Mouse (Mus musculus) heart, embryonic 14.5 days (tissue): ENCODE results near the gene Akap13. TPM values are rescaled to one million over a fixed set of nuclear protein-coding genes. Genes with fewer than 3 reads are reported as not detected.

Experiments used
- ATAC-seq: fragments of 200-750 bp; cut with Nextera tagmentation; 2 replicates; pipeline ENCODE4 v1.8.0; 2017; ENCODE audit warnings: low read depth, moderate TSS enrichment; ENCODE audit not compliant: insufficient number of reproducible peaks, insufficient read depth, low FRiP score
- H3K27ac ChIP-seq, 2 experiments: fragments of 200-500 bp in 1 of 2; fragments of 300-500 bp in 1 of 2; sonication (generic) in 1 of 2; replicated peaks in 1 of 2; 2 replicates each; pipeline ENCODE4 v1.5.1; 2012 to 2014; ENCODE audit warnings: low read depth in 2 of 2, low read length in 2 of 2, control low read depth in 1 of 2, mild to moderate bottlenecking in 1 of 2, mixed read lengths in 1 of 2; ENCODE audit not compliant: control insufficient read depth in 1 of 2, insufficient read depth in 1 of 2
- H3K27me3 ChIP-seq: fragments of 300-500 bp; sonication (generic); 2 replicates; pipeline ENCODE4 v1.6.1; 2014; ENCODE audit warnings: mild to moderate bottlenecking, low read length, control low read depth; ENCODE audit not compliant: control insufficient read depth, insufficient read depth
- H3K36me3 ChIP-seq: fragments of 300-500 bp; sonication (generic); 2 replicates; pipeline ENCODE4 v1.6.1; 2014; ENCODE audit warnings: mild to moderate bottlenecking, control low read depth, low read length, mixed read lengths; ENCODE audit not compliant: control insufficient read depth, insufficient read depth
- H3K4me1 ChIP-seq, 2 experiments: fragments of 200-500 bp in 1 of 2; fragments of 300-500 bp in 1 of 2; sonication (generic) in 1 of 2; 2 replicates each; pipeline ENCODE4 v1.6.1; 2012 to 2014; ENCODE audit warnings: low read length in 2 of 2, control low read depth in 1 of 2, mixed read lengths in 1 of 2; ENCODE audit not compliant: control insufficient read depth in 2 of 2, insufficient read depth in 2 of 2
- H3K4me2 ChIP-seq: fragments of 300-500 bp; sonication (generic); 2 replicates; pipeline ENCODE4 v1.6.1; 2014; ENCODE audit warnings: mild to moderate bottlenecking, low read length
- H3K4me3 ChIP-seq, 2 experiments: fragments of 200-500 bp in 1 of 2; fragments of 300-500 bp in 1 of 2; sonication (generic) in 1 of 2; 2 replicates each; pipeline ENCODE4 v1.5.1; 2012 to 2014; ENCODE audit warnings: low read length in 2 of 2, mild to moderate bottlenecking in 2 of 2, control low read depth in 1 of 2, low read depth in 1 of 2, moderate library complexity in 1 of 2; ENCODE audit not compliant: control insufficient read depth in 1 of 2, insufficient read depth in 1 of 2
- H3K9ac ChIP-seq: fragments of 300-500 bp; sonication (generic); 2 replicates; pipeline ENCODE4 v1.6.1; 2014; ENCODE audit warnings: mild to moderate bottlenecking, low read length
- H3K9me3 ChIP-seq: fragments of 300-500 bp; sonication (generic); 2 replicates; pipeline ENCODE4 v1.6.1; 2016; ENCODE audit warnings: low read length, control low read depth; ENCODE audit not compliant: control insufficient read depth
- WGBS: fragments of 180-500 bp; shearing (Covaris S2); extraction: QIAGEN DNeasy Blood & Tissue Kit; methylation state at CpG from one replicate; pipeline ENCODE4 v1.1.7; 2014; 5-methylcytosine and 5-hydroxymethylcytosine counted together
- microRNA-seq: library from miRNA; unstranded; fragments of <30 nt; microRNA quantifications from one replicate; pipeline ENCODE4, GENCODE M21; 2016
- polyA plus RNA-seq: library from polyadenylated mRNA; unstranded; fragments of >200 nt; fragmentation: Nextera tagmentation; extraction: Ambion mirVana; gene quantifications from 2 replicates; pipeline ENCODE4 v1.2.1, GENCODE M21; 2014

Akap13 gene
- polyA plus RNA-seq, 1 experiment from 2014 or later = 54.9 TPM

DNA sequence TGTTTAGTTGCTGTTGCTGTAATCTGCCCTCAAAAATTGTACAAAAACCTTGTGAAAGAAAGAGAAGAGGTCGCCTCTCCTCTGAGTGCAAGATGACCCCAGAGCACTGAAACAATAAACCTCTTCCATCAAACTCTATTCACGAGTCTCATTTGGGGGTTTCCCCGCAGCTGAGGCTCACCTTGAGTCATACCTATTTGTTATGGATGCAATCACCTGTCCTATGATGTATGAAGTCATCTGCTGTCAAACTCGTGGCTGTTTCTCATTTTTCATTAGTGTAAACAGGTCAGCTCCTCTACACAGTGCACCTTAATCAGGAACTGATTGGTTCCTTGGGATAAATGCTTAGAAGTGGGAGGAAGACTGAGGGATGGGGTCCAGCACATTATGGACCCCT, 345.2 kb downstream of the Akap13 start:
- Histone ChIP-seq H3K9ac (no peak overlapping the region), H3K27ac (no peak overlapping the region), H3K27me3 (no peaks in the 10 kb centered on the region), H3K4me1 (peaks cover 5 to 9% of the 10 kb centered on the region in 2 experiments; a peak in 3 of 4 replicates), H3K4me3 (no peak overlapping the region), H3K9me3 (no peaks in the 10 kb centered on the region), H3K36me3 (no peaks in the 10 kb centered on the region), H3K4me2 (no peak overlapping the region)
- 80% methylated on average over 4 of the region's 4 CpGs for WGBS
- ATAC-seq = no peak

GRCm38 (mm10) chr7:75801022-75801421, 345.7 kb downstream of the Akap13 start:
- Histone ChIP-seq H3K4me2 (no peak overlapping the region), H3K4me3 (no peak overlapping the region), H3K27me3 (no peaks in the 10 kb centered on the region), H3K27ac (no peak overlapping the region), H3K4me1 (peaks cover 8 to 12% of the 10 kb centered on the region in 2 experiments; a peak in 3 of 4 replicates), H3K9me3 (no peaks in the 10 kb centered on the region), H3K36me3 (no peaks in the 10 kb centered on the region), H3K9ac (no peak overlapping the region)
- no peak for ATAC-seq
- WGBS = 90% methylated on average over 3 of the region's 3 CpGs

DNA sequence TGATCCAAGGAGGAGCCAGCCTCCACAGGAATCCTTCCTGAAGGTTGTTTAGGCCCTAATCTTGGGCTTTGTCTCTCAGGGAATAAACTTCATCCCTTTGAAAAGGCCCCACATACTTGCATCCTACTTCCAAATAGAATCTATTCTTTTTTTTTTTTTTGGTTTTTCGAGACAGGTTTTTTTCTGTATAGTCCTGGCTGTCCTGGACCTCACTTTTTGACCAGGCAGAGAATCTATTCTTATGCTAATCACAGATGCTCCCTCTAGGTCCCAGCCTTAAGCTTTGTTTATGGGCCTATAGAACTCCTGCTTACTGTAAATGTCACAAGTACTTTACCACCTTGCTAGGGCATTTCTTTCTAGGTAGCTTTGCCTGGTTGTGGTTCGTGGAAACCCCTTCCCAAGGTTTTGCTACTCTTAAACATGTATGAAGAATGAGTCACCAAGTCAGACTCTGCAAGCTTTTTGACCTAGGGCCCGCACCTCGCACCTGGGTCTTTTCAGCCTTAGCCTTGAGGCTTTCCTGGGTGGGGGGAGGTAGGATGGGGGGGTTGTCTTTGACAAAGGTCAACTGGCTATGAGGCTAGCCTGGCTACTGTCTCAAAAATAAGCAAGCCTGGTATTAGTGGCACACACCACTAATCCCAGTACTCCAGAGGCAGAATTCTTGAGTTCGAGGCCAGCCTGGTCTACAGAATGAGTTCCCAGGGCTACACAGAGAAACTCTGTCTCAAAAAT, 346.5 kb downstream of the Akap13 start:
- whole genome bisulfite sequencing = 84% methylated on average over 5 of the region's 5 CpGs

DNA sequence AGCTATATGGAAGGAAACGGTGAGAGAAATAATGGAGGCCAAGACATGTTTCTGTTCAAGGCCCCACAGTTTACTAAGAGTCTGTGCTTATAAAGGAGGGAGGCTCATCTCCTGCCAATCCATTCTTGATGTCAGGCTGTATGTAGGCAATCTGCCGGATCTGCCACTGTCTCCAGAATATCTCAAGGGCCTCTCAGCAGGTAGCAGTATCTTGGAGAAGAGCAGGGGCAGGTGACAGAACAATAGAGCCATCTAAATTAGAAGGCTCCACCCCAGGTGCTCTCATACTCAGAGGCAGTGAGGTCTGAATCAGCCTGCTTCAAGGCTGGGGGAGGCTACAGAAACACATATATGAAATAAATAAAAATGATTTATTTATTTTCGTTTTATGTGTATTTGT, 347.6 kb downstream of the Akap13 start:
- Histone ChIP-seq H3K27me3 (no peaks in the 10 kb centered on the region), H3K4me1 (peaks cover 13 to 18% of the 10 kb centered on the region in 2 experiments), H3K27ac (no peak overlapping the region), H3K4me2 (no peak overlapping the region), H3K9ac (no peak overlapping the region), H3K4me3 (no peak overlapping the region), H3K36me3 (no peaks in the 10 kb centered on the region), H3K9me3 (no peaks in the 10 kb centered on the region)
- ATAC-seq = no peak
- 70% methylated on average over 3 of the region's 3 CpGs for WGBS

More for the DNA sequence above, 346.5 kb downstream of the Akap13 start:
- Histone ChIP-seq H3K9ac (no peak overlapping the region), H3K9me3 (no peaks in the 10 kb centered on the region), H3K4me3 (no peak overlapping the region), H3K36me3 (no peaks in the 10 kb centered on the region), H3K4me2 (no peak overlapping the region), H3K27ac (no peak overlapping the region), H3K27me3 (no peaks in the 10 kb centered on the region), H3K4me1 (peaks cover 8 to 12% of the 10 kb centered on the region in 2 experiments)
- no peak for ATAC-seq

Small RNA genes lying within 50 kb of the gene (microRNA-seq; reads per million reads assigned to microRNA genes)
- gene Gm23251 = not detected

Other genes starting within 250 kb of the Akap13 start
- 0.36 and 0.55 TPM in 2 replicates for gene Sv2b, start 146.3 kb upstream of the Akap13 start, polyA plus RNA-seq